Mouse (Mus musculus): ENCODE measurements around the gene St6galnac3. TPM values are rescaled to one million over a fixed set of nuclear protein-coding genes. Genes with fewer than 3 reads are reported as not detected.
"Not testable (repeated sequence)": the region's sequence is repeated elsewhere in the genome, so short reads cannot be mapped to it uniquely, and the experiment has no call there.

Gene St6galnac3
- total RNA-seq, 2 experiments from 2014 or later: 8.5 to 14.8 TPM

- DNase-seq: not testable (repeated sequence)
- intact Hi-C loops (cut with DNase I): loop anchor here (5.0 kb wide), 1 partner anchor 196 kb away; no protein-coding TSS in a partner anchor
These were observed 333.5 kb downstream of the St6galnac3 start for GRCm38 (mm10) chr3:153391451-153391850.

- intact Hi-C loops (cut with DNase I): not testable (repeated sequence)
These were observed 340.3 kb downstream of the St6galnac3 start for GRCm38 (mm10) chr3:153384651-153385050.

GRCm38 (mm10) chr3:153383656-153384055 is 341.3 kb downstream of the St6galnac3 start:
- intact Hi-C loops (cut with DNase I): no loop called here
- no peak for DNase-seq

More at GRCm38 (mm10) chr3:153384651-153385050, 340.3 kb downstream of the St6galnac3 start:
- not testable (repeated sequence) for DNase-seq

GRCm38 (mm10) chr3:153365057-153365755 is 359.8 kb downstream of the St6galnac3 start:
- intact Hi-C loops (cut with DNase I): no loop called here
- no peak for DNase-seq

GRCm38 (mm10) chr3:153364366-153364765 is 360.6 kb downstream of the St6galnac3 start:
- no peak for DNase-seq
- intact Hi-C loops (cut with DNase I): no loop called here

- no peak for DNase-seq
- intact Hi-C loops (cut with DNase I): no loop called here
These were observed 365.0 kb downstream of the St6galnac3 start for GRCm38 (mm10) chr3:153359966-153360365.

GRCm38 (mm10) chr3:153356071-153356470 is 368.9 kb downstream of the St6galnac3 start:
- intact Hi-C loops (cut with DNase I): no loop called here
- no peak for DNase-seq

- DNase-seq: no peak
- intact Hi-C loops (cut with DNase I): no loop called here
These were observed 370.0 kb downstream of the St6galnac3 start for GRCm38 (mm10) chr3:153354988-153355297.

- intact Hi-C loops (cut with DNase I): no loop called here
- DNase-seq: no peak
These were observed 370.6 kb downstream of the St6galnac3 start for GRCm38 (mm10) chr3:153354186-153354987.

GRCm38 (mm10) chr3:153353313-153354103 is 371.5 kb downstream of the St6galnac3 start:
- intact Hi-C loops (cut with DNase I): no loop called here
- no peak for DNase-seq

- intact Hi-C loops (cut with DNase I): no loop called here
- no peak for DNase-seq
These were observed 375.0 kb downstream of the St6galnac3 start for GRCm38 (mm10) chr3:153349981-153350380.

- no peak for DNase-seq
- intact Hi-C loops (cut with DNase I): no loop called here
These were observed 376.0 kb downstream of the St6galnac3 start for GRCm38 (mm10) chr3:153348797-153349465.

GRCm38 (mm10) chr3:153344979-153345378 is 380.0 kb downstream of the St6galnac3 start:
- intact Hi-C loops (cut with DNase I): no loop called here
- no peak for DNase-seq

- DNase-seq: no peak
- intact Hi-C loops (cut with DNase I): no loop called here
These were observed 385.0 kb downstream of the St6galnac3 start for GRCm38 (mm10) chr3:153339940-153340339.

- no peak for DNase-seq
- intact Hi-C loops (cut with DNase I): no loop called here
These were observed 385.9 kb downstream of the St6galnac3 start for GRCm38 (mm10) chr3:153339091-153339490.

- DNase-seq: no peak
- intact Hi-C loops (cut with DNase I): no loop called here
These were observed 387.2 kb downstream of the St6galnac3 start for GRCm38 (mm10) chr3:153337779-153338178.

GRCm38 (mm10) chr3:153337221-153337620 is 387.8 kb downstream of the St6galnac3 start:
- DNase-seq: no peak
- intact Hi-C loops (cut with DNase I): no loop called here

- intact Hi-C loops (cut with DNase I): no loop called here
- no peak for DNase-seq
These were observed 390.7 kb downstream of the St6galnac3 start for GRCm38 (mm10) chr3:153334152-153334825.

- intact Hi-C loops (cut with DNase I): no loop called here
- DNase-seq: no peak
These were observed 400.7 kb downstream of the St6galnac3 start for GRCm38 (mm10) chr3:153324307-153324706.

GRCm38 (mm10) chr3:153323446-153323845 is 401.5 kb downstream of the St6galnac3 start:
- intact Hi-C loops (cut with DNase I): no loop called here
- DNase-seq: no peak

All from heart, postnatal 10 days (tissue).